Mouse (Mus musculus): ENCODE results near the gene Acer1. TPM values are rescaled to one million over a fixed set of nuclear protein-coding genes. Genes with fewer than 3 reads are reported as not detected.

Gene Acer1
- polyA plus RNA-seq, 1 experiment = not detected

GRCm38 (mm10) chr17:56997029-56997667 lies 15.2 kb upstream of the Acer1 start, which contains the start of gene Alkbh7:
Alkbh7 (plus strand) TSS chr17:56997339.
- no peak for TF ChIP-seq GATA1 (IDR thresholded peaks at IDR 0.05; ENCODE audit: low read length)

- TF ChIP-seq GATA1 (IDR thresholded peaks at IDR 0.05; ENCODE audit: low read length) = no peak
Observed at GRCm38 (mm10) chr17:56996506-56996905, 14.6 kb upstream of the Acer1 start.

- no peak for TF ChIP-seq GATA1 (IDR thresholded peaks at IDR 0.05; ENCODE audit: low read length)
Observed at GRCm38 (mm10) chr17:56995046-56995445, 13.1 kb upstream of the Acer1 start.

- no peak for TF ChIP-seq GATA1 (IDR thresholded peaks at IDR 0.05; ENCODE audit: low read length)
Observed at GRCm38 (mm10) chr17:56990966-56991365, 9.0 kb upstream of the Acer1 start.

- TF ChIP-seq GATA1 (IDR thresholded peaks at IDR 0.05; ENCODE audit: low read length) = no peak
Observed at GRCm38 (mm10) chr17:56990115-56990746, 8.3 kb upstream of the Acer1 start, which contains the start of gene Clpp. Clpp (plus strand) TSS chr17:56990305.

GRCm38 (mm10) chr17:56989467-56990114 lies 7.7 kb upstream of the Acer1 start:
- no peak for TF ChIP-seq GATA1 (IDR thresholded peaks at IDR 0.05; ENCODE audit: low read length)

GRCm38 (mm10) chr17:56988921-56989430 lies 7.0 kb upstream of the Acer1 start:
- no peak for TF ChIP-seq GATA1 (IDR thresholded peaks at IDR 0.05; ENCODE audit: low read length)

- no peak for TF ChIP-seq GATA1 (IDR thresholded peaks at IDR 0.05; ENCODE audit: low read length)
Observed at GRCm38 (mm10) chr17:56988441-56988840, 6.5 kb upstream of the Acer1 start.

- TF ChIP-seq GATA1 (IDR thresholded peaks at IDR 0.05; ENCODE audit: low read length) = no peak
Observed at GRCm38 (mm10) chr17:56986105-56986805, 4.3 kb upstream of the Acer1 start.

- TF ChIP-seq GATA1 (IDR thresholded peaks at IDR 0.05; ENCODE audit: low read length) = no peak
Observed at GRCm38 (mm10) chr17:56985656-56986055, 3.7 kb upstream of the Acer1 start.

GRCm38 (mm10) chr17:56984886-56985285 lies 3.0 kb upstream of the Acer1 start:
- no peak for TF ChIP-seq GATA1 (IDR thresholded peaks at IDR 0.05; ENCODE audit: low read length)

- TF ChIP-seq GATA1 (IDR thresholded peaks at IDR 0.05; ENCODE audit: low read length) = no peak
Observed at GRCm38 (mm10) chr17:56981049-56981448, 877 bp downstream of the Acer1 start.

- TF ChIP-seq GATA1 (IDR thresholded peaks at IDR 0.05; ENCODE audit: low read length) = no peak
Observed at GRCm38 (mm10) chr17:56979524-56979923, 2.4 kb downstream of the Acer1 start.

- TF ChIP-seq GATA1 (IDR thresholded peaks at IDR 0.05; ENCODE audit: low read length) = no peak
Observed at GRCm38 (mm10) chr17:56976531-56977390, 5.2 kb downstream of the Acer1 start.

GRCm38 (mm10) chr17:56975391-56975790 lies 6.5 kb downstream of the Acer1 start:
- TF ChIP-seq GATA1 (IDR thresholded peaks at IDR 0.05; ENCODE audit: low read length) = no peak
